Mouse (Mus musculus) left cerebral cortex, adult 9 months (tissue): ENCODE results near the gene Gpr63.
"Not testable (repeated sequence)": the region's sequence is repeated elsewhere in the genome, so short reads cannot be mapped to it uniquely, and the experiment has no call there.

Source experiments
- DNase-seq, 2 experiments: peaks; one replicate each; pipeline ENCODE4 v3.0.0; 2022; ENCODE audit warnings: low spot score in 2 of 2

Gene Gpr63

DNA sequence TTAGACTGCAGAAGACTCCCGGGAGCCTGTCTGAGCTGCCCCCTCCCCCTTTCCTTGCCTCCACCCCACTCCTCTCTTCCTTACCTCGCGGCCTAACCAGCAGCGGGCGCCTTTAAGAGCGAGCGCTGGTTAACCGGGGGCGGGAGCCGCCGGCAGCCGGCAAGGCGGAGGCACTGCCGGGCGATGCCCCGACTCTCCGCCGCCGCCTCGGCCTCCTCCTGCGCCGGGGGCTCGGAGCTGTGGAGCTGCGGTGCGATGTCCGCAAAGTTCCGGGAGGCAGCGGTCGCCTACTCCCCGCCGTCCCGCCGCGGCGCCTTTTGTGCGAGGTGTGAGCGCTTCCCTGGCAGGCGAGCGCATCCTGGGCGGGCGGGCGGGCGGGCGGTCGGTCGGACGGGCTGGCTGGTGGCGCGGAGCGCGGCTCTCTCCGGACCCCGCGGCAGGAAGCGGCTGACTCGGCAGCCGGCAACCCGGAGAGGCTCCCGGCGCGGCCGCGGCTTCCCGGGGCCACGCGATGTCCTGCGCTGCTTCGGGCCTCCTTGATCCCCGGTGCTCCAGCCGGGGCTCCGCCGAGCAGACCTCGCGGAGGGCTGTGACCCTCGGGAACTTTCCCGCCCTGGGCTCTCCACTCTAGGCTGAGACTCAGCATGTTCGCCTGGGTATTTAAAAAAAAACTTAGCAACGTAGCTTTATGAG is at the start of gene Gpr63:
Gene Gpr63, plus strand, starts transcription at position 109 of the 693 bp plus-strand sequence.
- peak; percentile 36 to 67 for DNase-seq

DNA sequence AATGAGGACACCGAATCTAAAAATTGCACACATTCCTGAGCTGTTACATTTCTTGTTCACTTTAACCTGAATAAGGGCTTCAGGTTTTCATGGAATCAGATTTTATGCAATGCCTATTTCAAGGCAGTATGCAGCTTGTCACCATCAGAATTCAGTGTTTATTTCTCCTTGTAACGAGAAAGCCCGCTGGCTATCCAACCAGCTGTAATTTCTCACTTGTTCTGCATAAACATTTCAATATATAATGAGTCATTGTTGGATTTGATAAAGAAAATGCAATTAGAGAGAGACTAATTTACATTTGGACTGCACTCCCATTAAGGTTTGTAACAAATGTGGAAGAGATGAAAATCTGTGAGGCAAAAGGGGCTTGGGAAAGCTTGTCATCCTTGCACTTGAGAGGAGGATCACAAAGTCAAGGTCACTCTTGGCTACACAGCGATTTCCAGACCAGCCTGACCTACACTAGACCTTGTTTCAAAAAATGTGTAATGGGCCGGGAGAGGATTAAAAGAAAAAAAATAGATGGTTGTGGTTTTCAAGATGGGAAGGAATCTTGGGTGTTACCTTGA is 46.1 kb upstream of the Gpr63 start:
- DNase-seq = no peak

DNA sequence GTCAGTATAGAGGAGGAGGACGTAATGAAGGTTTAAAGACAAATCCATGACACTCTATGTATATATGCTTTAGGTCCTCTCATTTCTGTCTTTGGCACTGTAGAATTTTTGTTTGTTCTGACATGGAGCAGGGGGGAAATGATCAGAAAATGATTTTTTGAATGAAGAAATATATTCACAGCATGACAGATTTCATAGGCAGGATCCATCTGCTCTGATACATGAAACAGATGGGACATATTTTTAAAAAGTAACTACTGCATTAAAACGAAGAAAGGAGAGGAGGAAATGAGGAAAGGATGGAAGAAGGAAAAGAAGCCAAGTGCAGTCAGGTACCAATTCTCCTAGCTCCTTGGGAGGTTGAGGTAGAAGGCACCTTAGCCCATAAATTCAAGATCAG is 41.5 kb upstream of the Gpr63 start:
- no peak for DNase-seq

DNA sequence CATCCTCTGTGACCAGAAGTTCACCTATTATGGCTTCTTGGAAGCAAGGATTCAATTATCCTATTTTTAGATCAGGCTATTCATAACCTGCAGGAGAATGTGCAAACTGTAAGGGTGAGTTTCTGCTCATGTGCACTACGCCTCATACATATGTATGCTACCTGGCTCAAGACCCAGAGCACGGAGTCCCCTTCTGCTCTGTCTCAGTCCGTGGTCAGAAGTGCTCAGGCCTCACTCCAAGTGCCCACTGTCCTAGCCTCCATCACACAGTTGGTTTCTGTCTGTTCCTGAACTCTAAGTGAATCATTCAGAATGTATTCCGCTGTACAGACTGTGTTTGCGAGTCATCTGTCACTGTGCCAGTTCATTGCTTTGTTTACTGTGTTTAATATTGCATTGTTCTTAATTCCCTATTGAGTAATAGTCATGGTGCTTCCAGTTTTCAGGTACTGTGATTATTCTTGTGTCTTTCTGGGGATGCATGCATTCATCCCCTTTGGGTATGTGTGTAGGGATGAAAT is 37.9 kb upstream of the Gpr63 start:
- no peak for DNase-seq

DNA sequence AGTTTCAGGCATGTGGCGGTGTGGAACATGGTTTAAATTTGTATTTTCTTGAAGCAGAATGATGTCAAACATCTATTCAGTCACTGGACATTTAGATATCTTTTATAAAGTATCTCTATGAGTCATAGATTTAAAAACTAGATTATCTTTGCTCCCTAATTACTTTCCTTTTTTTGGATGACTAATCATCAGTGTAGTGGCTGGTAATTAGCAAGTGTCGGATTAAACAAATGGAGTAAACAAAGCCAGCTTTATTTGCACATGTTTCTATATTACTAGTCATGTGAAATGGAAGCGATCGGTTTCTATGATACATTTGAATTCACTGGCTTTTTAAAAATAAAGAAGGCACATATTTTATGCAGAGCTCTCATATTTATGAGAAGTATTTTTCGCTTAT is 37.3 kb upstream of the Gpr63 start:
- DNase-seq = no peak

DNA sequence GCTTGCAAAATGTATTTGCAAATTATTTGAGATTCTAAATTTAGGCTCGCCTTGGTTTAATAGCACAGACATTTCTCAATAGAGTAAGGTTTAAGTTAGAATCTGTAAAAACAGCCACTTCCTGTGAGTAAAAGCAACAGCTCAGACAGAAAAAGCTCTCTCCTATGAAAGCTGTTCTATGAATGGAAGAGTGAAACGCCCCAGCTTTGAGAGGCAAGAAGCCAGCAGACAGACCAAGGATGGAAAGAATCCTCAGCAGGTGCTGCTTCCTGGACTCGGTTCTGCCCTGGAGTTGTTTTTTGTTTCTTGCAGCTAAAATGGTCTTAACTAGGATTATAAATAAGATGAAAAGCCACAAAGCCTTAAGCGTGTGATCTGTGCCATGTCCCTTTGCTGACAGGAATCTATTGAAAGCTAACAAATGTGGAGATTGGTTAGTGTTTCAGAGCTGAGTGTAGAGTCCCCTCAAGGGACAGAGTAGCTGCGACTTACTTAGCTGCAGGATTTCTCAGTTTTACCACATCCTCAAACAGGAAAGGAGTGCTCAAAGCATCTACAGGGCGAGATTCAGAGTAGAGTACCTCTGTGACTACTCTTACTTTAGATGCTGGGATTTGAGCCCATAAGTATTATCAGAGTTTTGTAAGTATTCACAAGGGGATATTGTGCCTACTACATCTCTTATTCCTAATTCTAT is 23.3 kb upstream of the Gpr63 start:
- peak in 1 of 2 experiments; percentile 54 for DNase-seq

DNA sequence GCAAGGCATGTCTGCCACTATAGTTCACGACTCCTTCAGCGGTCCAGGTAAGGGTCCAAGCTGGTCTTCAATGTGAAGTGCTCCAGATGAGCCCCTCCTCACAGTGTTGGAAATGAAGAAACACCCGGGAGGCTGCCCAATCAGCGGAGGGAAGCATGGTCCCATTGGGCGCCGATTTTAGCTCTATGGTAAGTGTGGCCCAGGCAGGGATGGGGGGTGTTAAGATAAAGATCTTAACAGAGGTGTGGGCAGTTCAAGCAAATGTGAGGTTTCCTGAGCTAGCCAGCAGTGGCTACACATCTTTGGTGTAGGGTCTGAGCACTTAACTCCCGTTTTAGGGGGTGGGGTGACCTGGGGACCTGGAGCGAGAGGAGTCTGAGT is 299 bp upstream of the Gpr63 start:
- no peak for DNase-seq

DNA sequence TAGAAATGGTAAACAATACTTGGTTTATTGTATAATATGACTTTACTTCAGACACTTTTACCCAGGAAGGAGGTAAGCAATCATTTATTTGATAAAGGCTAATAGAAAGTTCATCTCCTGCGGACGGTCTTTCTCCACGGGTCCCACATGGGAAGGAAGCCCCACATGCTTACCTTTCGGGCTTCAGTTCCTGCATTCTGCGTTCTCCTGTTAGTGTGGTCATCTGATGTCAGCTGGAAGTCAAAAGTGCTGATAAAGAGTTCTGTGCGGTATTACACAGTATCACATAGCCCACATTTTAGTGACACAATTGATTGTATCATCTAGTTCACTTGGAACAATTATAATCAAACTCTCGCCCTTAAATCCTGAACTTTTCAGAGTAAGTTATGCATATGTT is 1.0 kb downstream of the Gpr63 start:
- DNase-seq = no peak

DNA sequence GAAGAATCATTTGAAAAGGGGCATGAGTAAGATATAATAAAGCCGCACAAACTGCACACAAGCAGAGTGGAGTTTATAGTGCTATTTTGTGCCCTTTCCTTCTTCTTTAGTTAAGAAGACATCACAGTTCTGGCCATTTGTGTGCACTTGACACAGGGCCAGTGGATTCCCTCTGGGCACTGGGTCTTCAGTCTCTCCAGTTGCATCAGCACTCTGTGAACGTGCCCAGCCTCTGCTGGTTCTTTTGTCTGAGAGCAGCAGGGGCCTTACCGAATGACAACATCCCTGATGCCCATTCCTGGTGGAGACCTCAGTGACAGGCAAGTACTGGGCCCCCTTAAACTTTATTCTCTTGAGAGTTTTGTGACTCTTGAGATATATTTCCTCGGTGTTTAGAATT is 12.4 kb downstream of the Gpr63 start:
- no peak for DNase-seq

DNA sequence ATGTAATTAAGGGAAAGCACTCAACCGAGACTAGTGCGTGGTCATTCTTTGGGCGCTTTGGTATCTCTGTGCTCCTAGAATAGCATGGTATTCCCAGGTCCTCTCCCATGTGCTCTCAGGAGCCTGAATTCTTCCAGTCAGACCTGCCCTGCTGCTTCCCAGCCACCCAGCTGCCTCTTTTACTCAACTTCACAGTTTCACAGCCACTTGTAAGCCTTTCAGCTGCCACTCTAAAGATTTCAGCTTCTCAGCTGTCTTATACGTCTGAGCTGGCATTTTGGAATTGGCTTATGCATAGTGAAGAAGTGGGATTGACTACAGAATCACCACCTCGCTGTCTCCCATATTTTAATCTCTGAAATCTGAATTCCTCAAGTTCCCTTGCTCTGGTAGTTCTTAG is 19.4 kb downstream of the Gpr63 start:
- no peak for DNase-seq

DNA sequence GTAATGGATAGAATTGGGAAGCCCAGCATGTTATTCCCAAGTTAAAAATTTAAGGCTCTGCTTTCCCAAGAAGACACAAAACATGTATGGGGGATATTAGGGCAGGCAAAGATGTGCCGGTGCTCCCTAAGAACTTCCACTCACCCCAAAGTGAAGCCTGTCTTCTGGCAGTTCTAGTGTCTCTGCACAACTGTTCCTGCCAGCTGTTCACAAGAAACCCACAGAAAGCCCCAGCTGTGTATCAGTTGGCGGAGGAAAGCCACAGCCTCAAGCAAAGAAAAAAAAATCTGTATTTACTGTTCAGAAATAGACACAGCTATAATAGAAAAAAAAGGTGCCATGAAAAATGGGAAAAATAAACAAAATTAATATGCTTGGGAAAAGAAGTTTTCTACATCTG is 25.3 kb downstream of the Gpr63 start:
- DNase-seq = no peak

DNA sequence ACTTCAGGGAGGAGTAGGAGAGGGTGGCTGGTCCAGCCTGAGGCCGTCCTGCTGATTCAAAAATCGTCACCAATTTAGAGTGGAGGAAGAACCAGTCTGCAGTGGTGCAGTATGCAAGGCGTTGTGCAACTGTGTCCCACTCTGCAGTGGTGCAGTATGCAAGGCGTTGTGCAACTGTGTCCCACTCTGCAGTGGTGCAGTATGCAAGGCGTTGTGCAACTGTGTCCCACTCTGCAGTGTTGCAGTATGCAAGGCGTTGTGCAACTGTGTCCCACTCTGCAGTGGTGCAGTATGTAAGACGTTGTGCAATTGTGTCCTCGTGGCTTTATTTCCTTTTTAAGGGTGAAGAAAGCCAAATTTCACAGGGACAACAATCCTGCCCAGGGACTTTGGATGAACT is 43.1 kb downstream of the Gpr63 start:
- not testable (repeated sequence) for DNase-seq

DNA sequence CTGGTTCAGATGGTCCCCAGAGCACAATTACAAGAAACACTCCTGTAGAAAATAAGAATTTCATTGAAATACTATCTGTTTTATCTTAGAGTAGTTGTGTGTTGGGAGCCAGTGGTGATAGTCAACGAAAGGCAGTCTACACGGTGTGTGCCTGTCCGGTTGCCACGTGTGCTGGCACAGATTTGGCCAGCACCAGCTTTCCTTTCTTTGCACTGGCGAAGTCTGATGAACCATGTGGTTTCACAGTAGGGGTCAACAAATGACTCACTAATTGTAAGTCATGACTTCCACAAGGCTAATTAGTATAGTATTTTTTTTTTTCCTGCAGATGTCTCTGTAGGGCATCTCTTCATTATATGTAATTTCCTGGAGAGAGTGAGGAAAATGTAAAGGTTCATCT is 45.6 kb downstream of the Gpr63 start:
- no peak for DNase-seq

DNA sequence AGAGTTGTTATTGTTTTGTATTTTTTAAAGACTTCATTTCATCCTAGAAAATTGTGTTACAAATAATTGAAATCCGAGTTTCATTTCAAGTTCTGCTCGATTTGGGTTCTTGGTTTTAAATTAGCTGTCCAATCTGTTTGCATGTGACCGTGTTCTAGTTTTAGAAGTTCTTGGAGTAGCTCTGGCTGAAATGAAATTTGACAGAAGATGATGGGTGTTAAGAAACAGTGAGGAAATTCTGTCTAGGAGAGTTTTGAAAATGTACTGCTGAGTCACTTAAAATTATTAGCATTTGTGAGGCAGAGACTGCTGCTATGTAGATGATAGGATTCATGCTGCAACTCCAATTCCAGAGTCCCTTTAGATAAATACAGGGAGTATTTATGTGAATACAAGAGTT is 46.5 kb downstream of the Gpr63 start:
- DNase-seq = peak in 1 of 2 experiments; percentile 23

DNA sequence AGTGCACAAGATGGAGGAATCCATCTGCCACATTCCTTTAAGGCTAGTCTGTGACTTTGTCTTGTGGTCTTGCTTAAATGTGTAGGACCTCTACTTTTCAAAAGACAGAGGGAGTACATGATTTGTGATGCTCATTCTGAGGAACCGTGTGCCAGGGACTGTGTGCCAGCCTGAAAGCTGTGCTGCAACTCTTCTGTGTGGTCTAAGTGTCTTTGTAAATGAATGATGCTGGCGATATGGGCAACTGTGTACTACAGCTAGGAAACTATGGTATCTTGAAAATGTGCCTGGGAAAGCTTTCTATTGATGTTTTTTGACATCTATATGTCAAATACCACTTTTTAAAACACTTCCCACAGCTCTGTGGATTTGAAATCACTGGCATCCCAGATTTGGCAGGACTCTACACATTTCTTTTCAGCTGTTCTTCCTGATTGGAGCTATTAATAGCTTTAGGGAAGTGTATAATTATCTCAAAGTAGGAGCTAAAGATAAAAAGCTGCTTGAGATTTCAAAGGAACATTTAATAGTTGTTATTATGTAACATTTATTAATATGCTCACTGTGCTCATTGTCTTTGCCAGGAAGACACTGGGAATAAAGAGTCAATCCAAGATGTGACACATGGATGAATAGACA is 48.9 kb downstream of the Gpr63 start:
- DNase-seq = peak in 1 of 2 experiments; percentile 22

DNA sequence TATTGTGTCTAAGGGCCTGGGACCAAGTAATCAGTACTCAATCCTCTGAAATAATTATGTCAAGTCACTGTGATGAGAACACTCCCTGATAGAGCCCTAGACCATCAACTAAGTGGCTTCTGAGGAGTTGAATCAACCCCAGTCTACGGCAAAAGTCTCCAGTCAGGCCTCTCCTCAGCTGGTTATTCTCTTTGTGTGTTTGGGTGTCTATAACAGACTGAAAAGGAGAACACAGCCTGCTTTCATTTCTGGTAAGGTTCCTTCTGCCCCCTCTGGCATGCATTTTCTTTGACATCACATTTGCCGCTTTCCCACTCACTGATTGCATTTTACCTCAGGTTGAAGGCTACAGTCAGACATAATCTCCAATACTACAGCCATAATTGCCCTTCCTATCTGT is 62.0 kb downstream of the Gpr63 start:
- no peak for DNase-seq

DNA sequence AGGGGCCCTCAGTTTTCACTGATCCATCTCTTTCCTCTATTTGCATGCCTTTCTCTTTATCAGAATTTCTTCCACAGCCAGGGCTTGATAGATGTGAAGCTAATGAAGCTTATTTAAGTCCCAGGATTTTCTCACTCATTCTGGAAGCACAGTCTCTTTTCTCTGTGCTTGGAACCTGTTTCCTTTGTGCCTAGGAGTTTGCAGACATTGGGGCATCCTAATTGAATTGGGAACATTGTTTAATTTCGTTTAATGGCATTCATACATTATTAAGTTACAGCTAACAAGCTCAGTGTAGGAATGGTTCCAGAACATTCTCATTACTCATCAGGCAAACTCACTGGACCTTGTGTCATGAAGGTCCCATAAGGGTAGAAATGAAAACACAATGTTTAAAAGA is 62.5 kb downstream of the Gpr63 start:
- DNase-seq = no peak

DNA sequence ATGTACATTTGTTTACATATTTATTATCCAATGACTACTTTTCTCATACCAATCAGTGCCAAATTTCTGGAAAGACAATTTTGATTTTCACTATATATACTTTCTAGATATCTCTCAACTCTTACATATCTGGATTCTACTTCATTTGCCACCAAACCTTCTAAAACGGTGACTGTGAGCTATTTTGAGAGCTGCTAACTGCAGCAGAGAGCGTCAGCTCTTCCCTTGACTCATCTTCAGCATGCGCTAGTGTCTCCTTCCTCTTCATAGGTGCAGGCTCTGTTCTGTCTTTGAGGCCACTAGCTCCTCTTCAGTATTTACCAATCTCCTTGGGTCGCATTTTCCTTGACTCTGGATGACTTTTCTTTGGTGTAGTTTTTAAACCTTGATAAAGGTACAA is 63.7 kb downstream of the Gpr63 start:
- peak; percentile 30 to 31 for DNase-seq

DNA sequence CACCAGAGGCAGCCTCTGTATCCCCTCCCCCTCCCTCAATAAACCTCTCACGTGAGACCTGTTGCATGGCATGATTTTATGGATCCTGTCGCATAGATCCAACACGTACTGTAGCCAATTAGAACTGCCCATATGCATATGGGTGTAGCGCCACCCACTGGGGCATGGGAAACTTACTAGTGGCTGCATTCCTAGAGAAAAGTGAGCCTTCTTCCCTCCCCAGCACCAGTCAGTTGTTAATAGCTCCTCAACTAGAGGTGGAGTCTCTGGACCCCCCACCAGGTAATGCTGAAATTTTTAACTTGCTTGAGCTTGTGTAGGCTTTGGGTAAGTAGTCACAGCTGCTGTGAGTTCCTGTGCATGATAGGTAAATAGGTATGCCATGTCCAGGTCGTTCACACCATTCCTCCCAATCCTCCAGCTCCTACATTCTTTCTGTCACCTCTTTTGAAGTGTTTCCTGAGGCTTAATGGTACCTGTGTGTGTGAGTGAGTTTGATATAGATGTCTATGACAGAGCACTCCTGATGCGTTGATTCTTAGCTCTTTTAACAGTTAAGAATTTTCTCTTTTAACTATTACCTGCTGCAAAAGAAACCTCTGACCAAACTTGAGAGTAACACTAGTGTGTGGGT is 69.1 kb downstream of the Gpr63 start:
- no peak for DNase-seq

DNA sequence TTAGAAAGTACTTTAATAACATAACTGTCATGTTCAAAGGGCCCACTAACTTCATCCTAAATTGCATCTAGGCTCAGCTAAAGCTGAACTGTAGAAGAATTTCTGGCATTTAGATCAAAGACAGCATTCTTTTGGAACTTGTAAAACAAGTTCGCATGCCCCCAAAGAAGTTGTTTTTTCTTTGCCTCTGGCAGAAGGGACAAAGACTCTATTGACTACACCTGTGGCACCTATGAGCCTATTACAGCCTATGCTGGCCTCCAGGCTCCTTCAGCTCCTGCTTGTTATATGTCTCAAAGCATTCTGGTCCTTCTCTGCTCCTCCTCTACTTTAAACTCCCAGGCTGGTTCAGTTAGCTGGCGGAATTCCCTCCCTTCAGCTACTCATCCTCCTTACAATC is 69.6 kb downstream of the Gpr63 start:
- no peak for DNase-seq

DNA sequence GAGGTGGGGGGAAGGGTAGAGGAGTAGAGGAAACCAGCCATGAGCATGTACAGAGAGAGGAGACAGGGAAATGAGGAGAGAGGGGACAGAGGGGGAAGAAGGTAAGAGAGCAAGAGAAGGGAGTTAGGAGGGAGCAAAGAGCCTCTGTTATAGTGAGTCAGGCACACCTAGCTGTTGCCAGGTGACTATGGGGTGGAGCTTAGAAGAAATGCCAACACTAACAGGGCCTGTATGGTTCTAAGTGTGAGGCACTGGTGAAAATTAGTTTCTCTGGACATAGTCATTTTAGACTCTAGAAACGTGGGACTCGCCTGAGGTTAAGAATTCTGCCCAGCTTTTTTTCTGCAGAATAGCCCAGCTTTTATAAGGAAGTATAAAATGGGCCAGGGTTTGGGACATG is 71.1 kb downstream of the Gpr63 start:
- DNase-seq = no peak

DNA sequence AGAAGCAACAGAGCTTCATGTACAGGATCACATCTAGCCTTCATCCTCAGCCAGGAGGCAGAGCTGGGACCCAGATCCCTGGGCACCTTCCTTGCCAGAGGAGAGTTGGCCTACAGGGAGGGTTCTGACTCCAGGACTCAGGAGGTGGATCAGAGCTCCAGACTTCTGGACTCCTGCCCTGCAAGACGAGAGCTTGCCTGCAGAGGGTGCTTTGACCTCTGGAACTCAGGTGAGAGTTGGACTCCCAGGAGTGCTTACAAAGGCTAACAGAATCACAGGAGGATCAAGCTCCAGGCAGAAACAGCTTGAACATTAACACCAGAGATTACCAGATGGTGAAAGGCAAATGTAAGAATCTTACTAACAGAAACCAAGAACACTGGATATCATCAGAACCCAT is 89.3 kb downstream of the Gpr63 start:
- not testable (repeated sequence) for DNase-seq
